Mouse (Mus musculus) liver, postnatal 0 days (tissue): ENCODE data around the gene Srarp.

Experiments
- CTCF ChIP-seq: sonication (generic); IDR thresholded peaks from 2 replicates; pipeline ENCODE4 v1.5.1; 2016; ENCODE audit warnings: antibody characterized with exemption, low read depth
- EP300 ChIP-seq: IDR thresholded peaks from 2 replicates; pipeline ENCODE4 v1.6.1; 2016; ENCODE audit warnings: antibody characterized with exemption, low read depth, mild to moderate bottlenecking

DNA sequence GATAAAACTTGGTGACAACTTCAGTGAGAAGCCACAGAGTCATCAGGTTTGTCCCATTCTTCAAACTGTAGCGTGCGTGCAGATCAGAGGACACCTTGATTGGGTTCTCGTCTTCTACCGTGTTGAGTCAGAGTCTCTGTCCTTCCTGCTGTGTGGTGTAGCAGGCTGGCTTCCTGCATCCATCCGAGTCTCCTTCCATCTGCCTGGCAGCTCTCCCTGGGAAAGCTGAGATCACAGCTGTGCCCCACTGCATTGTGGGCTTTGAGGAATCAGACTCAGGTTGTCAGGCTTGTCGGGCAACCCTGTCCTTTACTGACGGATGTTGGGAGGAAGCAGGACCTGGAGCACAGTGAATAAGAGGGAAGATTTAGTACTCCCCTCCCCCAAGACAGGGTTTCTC, 10.3 kb upstream of the Srarp start:
- TF ChIP-seq EP300: no peak
- no peak for TF ChIP-seq CTCF
